Mouse (Mus musculus) G1E (cell line): Measurements from ENCODE around the gene Mrm2.

Source experiments
- CTCF ChIP-seq: IDR thresholded peaks from 2 replicates; pipeline ENCODE4 v1.5.1; 2012; ENCODE audit warnings: low read depth, low read length, inconsistent platforms, mixed read lengths
- GATA1 ChIP-seq: IDR thresholded peaks from 2 replicates; pipeline ENCODE4 v1.6.1; 2012; ENCODE audit warnings: borderline replicate concordance, low read length, inconsistent platforms, mixed read lengths
- POLR2AphosphoS5 ChIP-seq: IDR thresholded peaks from 2 replicates; pipeline ENCODE4 v1.6.1; 2012; ENCODE audit warnings: low read depth, low read length, inconsistent platforms; ENCODE audit not compliant: insufficient replicate concordance
- TAL1 ChIP-seq: conservative IDR thresholded peaks from 2 replicates; pipeline ENCODE4 v1.6.1; 2012; ENCODE audit warnings: low read depth, low read length, inconsistent platforms, mixed read lengths

DNA sequence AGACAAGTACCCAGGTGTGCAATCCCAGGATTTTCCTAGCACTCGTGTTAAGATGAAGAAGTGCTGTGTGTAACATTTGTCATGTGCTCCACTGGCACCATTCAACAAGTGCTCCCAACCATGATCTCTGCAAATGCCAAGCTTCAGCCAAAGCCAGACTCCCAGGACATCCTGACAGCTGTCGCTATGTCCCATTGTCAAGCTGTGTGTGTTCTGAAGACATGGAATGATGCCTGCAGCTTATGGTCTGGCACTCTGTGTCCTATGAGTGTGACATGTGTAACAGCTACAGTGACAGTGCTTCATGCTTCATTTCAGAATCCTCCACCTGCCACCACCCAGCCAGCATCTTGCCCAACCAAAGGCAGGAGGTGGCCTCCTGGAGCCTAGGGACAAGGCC is 47.7 kb downstream of the Mrm2 start:
- TF ChIP-seq CTCF (no peak), TAL1 (no peak), GATA1 (no peak), POLR2AphosphoS5 (no peak)
